Comparison of ENCODE assay signal across 22 mouse cellular contexts in genomic region chr1:134191192-134191591, GRCm38 (mm10). TPM values are rescaled to one million over a fixed set of nuclear protein-coding genes. Genes with fewer than 3 reads are reported as not detected.
"Had no signal": no experiment of that assay in that cellular context is flagged by ENCODE, and none has a peak within 500 bp of the region (broad histone marks: within the 10 kb centered on the region; RNA-seq: fewer than 3 reads in every experiment).

No protein-coding gene starts in this region.

- DNase-seq: kidney, adult 2 months; kidney, postnatal 25 days; left cerebral cortex, postnatal 4 days; liver, postnatal 0 days; lung, embryonic 14.5 days; thymus, adult 2 months; thymus, postnatal 14 days; thymus, postnatal 4 days had no signal

- H3K4me3 ChIP-seq: limb, embryonic 12.5 days; limb, embryonic 15.5 days; midbrain, embryonic 12.5 days; midbrain, embryonic 15.5 days; neural tube, embryonic 12.5 days; neural tube, embryonic 15.5 days had no signal

- H3K27ac ChIP-seq: kidney, postnatal 0 days; limb, embryonic 12.5 days; limb, embryonic 15.5 days; liver, embryonic 14.5 days; macrophage; midbrain, embryonic 12.5 days; midbrain, embryonic 15.5 days; neural tube, embryonic 12.5 days; neural tube, embryonic 15.5 days; stomach, postnatal 0 days had no signal

RNA-seq across cellular contexts. Expression of gene Mybph, which starts 2.1 kb away (rescaled TPM):
- total RNA-seq: layer of hippocampus, postnatal 10 days; left cerebral cortex, postnatal 14 days had no signal
- polyA plus RNA-seq: liver, postnatal 0 days; lung, embryonic 14.5 days; macrophage; midbrain, embryonic 12.5 days; stomach, embryonic 14.5 days had no signal

RNA-seq across cellular contexts. Expression of gene Chil1, which starts 9.2 kb away (rescaled TPM):
- polyA plus RNA-seq: lung, embryonic 14.5 days had no signal

RNA-seq across cellular contexts. Expression of gene Adora1, which starts 44.0 kb away (rescaled TPM):
- total RNA-seq: megakaryocyte, adult 5-6 weeks had no signal
- polyA plus RNA-seq: macrophage had no signal
